Mouse (Mus musculus): Measurements from ENCODE around the gene Tomm22. TPM values are rescaled to one million over a fixed set of nuclear protein-coding genes. Genes with fewer than 3 reads are reported as not detected.

Gene Tomm22
- polyA plus RNA-seq (2014; fragmentation: Illumina TruSeq; extraction: RNeasy Lipid Tissue Mini Kit (QIAGEN cat#74804); ENCODE audit: low read depth, low replicate concordance): 276 TPM

GRCm38 (mm10) chr15:79670249-79670971 is at the start of gene Tomm22:
Gene Tomm22 (plus strand): TSS chr15:79670861.

DNA sequence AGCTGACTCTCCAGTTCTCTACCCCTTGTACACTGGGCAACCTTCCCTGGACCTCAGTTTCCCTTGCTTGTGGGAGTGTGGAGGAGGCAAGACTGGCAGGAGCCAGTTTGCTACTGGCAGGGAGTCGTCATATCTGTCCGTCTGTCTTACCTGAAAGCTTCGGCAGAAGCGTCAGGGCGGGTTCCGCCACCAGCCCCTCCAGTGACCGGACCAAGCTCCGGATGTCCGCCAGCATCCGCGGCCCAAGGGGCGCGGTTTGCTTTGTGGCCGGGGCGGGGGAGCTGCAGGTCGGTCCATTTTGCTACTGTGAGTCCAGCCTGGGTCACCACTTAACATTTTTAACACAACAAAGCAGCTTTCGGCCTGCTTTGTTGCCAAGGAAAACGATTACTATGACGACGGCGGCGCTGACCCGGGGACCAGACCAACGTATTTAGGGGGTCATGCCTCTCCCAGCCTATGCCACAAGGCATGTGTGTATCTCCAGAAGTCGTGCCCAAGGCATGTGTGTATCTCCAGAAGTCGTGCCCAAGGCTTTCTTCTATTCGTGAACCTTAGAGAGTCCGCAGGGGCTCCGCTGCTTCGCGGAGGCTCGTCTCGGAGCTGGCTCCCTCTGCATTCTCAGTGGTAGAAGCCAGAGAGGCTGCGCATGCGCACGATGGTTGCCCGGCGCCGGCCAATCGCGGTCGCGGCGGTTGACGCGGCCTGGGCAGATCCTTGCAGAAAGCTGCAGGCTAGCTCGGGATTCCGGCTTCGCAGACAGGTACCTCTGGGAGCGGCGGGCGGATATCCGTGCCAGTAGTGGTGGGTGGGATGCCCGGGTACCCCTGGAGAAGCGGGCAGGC is 11.9 kb upstream of the Tomm22 start, which contains the start of the genes Fam227a and Cby1:
Fam227a (minus strand) TSS at position 426 of the 845 bp plus-strand sequence.
Cby1 (plus strand) TSS at position 669 of the 845 bp plus-strand sequence.

GRCm38 (mm10) chr15:79687646-79688267 is 17.1 kb downstream of the Tomm22 start, which contains the start of gene Josd1:
Gene Josd1 (minus strand): TSS chr15:79687919.

DNA sequence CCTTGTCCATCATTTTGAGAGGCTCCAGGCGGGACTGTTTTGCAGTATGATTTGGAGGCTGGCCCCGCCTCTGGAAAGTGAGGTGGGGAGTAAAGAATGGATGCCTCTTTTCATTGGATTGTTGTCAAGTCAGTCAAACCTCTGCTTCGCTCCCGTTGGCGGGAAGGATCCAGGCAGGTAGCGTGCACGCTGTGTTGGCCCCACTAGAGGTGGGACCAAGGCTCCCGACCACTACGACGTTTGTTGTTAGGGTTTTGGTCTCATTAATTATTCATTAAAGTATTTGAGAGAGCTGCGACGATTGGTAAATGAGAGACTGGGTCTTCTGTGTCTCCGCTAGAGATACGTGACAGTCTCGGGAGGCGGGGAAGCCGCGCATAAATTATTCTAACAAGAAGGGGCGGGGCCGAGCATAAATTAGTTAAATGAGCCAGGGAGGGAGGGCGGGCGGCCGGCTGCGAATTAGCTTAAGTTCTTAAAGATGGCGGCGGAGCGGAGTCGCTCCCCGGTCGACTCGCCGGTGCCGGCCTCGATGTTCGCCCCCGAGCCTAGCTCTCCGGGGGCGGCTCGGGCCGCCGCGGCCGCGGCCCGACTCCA is 19.9 kb downstream of the Tomm22 start, which contains the start of gene Gtpbp1:
Gtpbp1 (plus strand) TSS at position 420 of the 597 bp plus-strand sequence.

Other genes with a start within 250 kb of the Tomm22 start
- gene Csnk1e, start 215.3 kb upstream of the Tomm22 start, polyA plus RNA-seq (2014; fragmentation: Illumina TruSeq; extraction: RNeasy Lipid Tissue Mini Kit (QIAGEN cat#74804); ENCODE audit: low read depth, low replicate concordance): 20.4 TPM
- gene Kcnj4, start 165.6 kb upstream of the Tomm22 start, polyA plus RNA-seq (2014; fragmentation: Illumina TruSeq; extraction: RNeasy Lipid Tissue Mini Kit (QIAGEN cat#74804); ENCODE audit: low read depth, low replicate concordance): not detected
- gene Kdelr3, start 154.4 kb upstream of the Tomm22 start, polyA plus RNA-seq (2014; fragmentation: Illumina TruSeq; extraction: RNeasy Lipid Tissue Mini Kit (QIAGEN cat#74804); ENCODE audit: low read depth, low replicate concordance): 2.3 TPM
- gene Ddx17, start 124.1 kb upstream of the Tomm22 start, polyA plus RNA-seq (2014; fragmentation: Illumina TruSeq; extraction: RNeasy Lipid Tissue Mini Kit (QIAGEN cat#74804); ENCODE audit: low read depth, low replicate concordance): 281 TPM
- gene Dmc1, start 65.8 kb upstream of the Tomm22 start, polyA plus RNA-seq (2014; fragmentation: Illumina TruSeq; extraction: RNeasy Lipid Tissue Mini Kit (QIAGEN cat#74804); ENCODE audit: low read depth, low replicate concordance): 9.0 TPM
- gene Fam227a, start 11.9 kb upstream of the Tomm22 start, polyA plus RNA-seq (2014; fragmentation: Illumina TruSeq; extraction: RNeasy Lipid Tissue Mini Kit (QIAGEN cat#74804); ENCODE audit: low read depth, low replicate concordance): 1.7 TPM
- gene Cby1, start 11.7 kb upstream of the Tomm22 start, polyA plus RNA-seq (2014; fragmentation: Illumina TruSeq; extraction: RNeasy Lipid Tissue Mini Kit (QIAGEN cat#74804); ENCODE audit: low read depth, low replicate concordance): 0.93 TPM
- 17.4 TPM for gene Josd1, start 17.1 kb downstream of the Tomm22 start, polyA plus RNA-seq (2014; fragmentation: Illumina TruSeq; extraction: RNeasy Lipid Tissue Mini Kit (QIAGEN cat#74804); ENCODE audit: low read depth, low replicate concordance)
- gene Gtpbp1, start 20.0 kb downstream of the Tomm22 start, polyA plus RNA-seq (2014; fragmentation: Illumina TruSeq; extraction: RNeasy Lipid Tissue Mini Kit (QIAGEN cat#74804); ENCODE audit: low read depth, low replicate concordance): 1.9 TPM
- 4.4 TPM for gene Sun2, start 71.7 kb downstream of the Tomm22 start, polyA plus RNA-seq (2014; fragmentation: Illumina TruSeq; extraction: RNeasy Lipid Tissue Mini Kit (QIAGEN cat#74804); ENCODE audit: low read depth, low replicate concordance)
- gene Dnal4, start 107.0 kb downstream of the Tomm22 start, polyA plus RNA-seq (2014; fragmentation: Illumina TruSeq; extraction: RNeasy Lipid Tissue Mini Kit (QIAGEN cat#74804); ENCODE audit: low read depth, low replicate concordance): 1.3 TPM
- 0.82 TPM for gene Nptxr, start 133.9 kb downstream of the Tomm22 start, polyA plus RNA-seq (2014; fragmentation: Illumina TruSeq; extraction: RNeasy Lipid Tissue Mini Kit (QIAGEN cat#74804); ENCODE audit: low read depth, low replicate concordance)
- gene Npcd, start 163.4 kb downstream of the Tomm22 start, polyA plus RNA-seq (2014; fragmentation: Illumina TruSeq; extraction: RNeasy Lipid Tissue Mini Kit (QIAGEN cat#74804); ENCODE audit: low read depth, low replicate concordance): not detected
- 8.0 TPM for gene Cbx6, start 163.8 kb downstream of the Tomm22 start, polyA plus RNA-seq (2014; fragmentation: Illumina TruSeq; extraction: RNeasy Lipid Tissue Mini Kit (QIAGEN cat#74804); ENCODE audit: low read depth, low replicate concordance)
- 5.8 TPM for gene Apobec3, start 220.8 kb downstream of the Tomm22 start, polyA plus RNA-seq (2014; fragmentation: Illumina TruSeq; extraction: RNeasy Lipid Tissue Mini Kit (QIAGEN cat#74804); ENCODE audit: low read depth, low replicate concordance)